Mouse (Mus musculus): ENCODE data around the gene Grik4. TPM values are rescaled to one million over a fixed set of nuclear protein-coding genes. Genes with fewer than 3 reads are reported as not detected.
A peak's percentile ranks its signal among the peaks of the same experiment; 100 is the strongest.

The Grik4 gene
- polyA plus RNA-seq, 1 experiment from 2014 or later, result 0.41 TPM

DNA sequence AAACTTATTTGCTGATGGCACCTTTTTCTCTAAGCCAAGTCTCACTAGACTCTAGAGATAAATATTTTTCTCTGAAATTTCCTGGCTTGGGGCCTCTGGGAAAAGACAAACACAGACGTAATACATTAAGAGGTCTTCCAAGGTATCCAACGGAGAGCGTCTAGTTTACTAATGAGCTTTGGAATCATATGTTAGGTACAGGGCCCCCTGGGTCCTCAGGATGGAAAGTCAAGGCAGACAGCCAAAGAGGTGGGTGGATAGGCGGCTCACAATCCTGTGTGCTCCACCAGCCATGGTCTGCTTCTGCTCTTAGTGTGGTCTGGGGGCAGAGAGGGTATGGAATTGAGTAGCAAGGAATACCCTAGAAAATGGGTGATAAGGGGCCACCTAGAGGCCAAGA is 223.1 kb downstream of the Grik4 start:
- WGBS (ENCODE audit: insufficient replicate concordance), result 75% methylated on average over 4 of the region's 4 CpGs
- H3K9ac ChIP-seq, result no peak overlapping the region
- no peaks in the 10 kb centered on the region for H3K27me3 ChIP-seq
- no peak overlapping the region for H3K4me2 ChIP-seq
- H3K27ac ChIP-seq (replicated peaks), result no peak overlapping the region
- H3K9me3 ChIP-seq (replicated peaks), result no peaks in the 10 kb centered on the region
- no peak for ATAC-seq (ENCODE audit: insufficient read depth)
- no peaks in the 10 kb centered on the region for H3K4me1 ChIP-seq (replicated peaks)
- H3K4me3 ChIP-seq (replicated peaks), result no peak overlapping the region
- no peaks in the 10 kb centered on the region for H3K36me3 ChIP-seq (replicated peaks)

DNA sequence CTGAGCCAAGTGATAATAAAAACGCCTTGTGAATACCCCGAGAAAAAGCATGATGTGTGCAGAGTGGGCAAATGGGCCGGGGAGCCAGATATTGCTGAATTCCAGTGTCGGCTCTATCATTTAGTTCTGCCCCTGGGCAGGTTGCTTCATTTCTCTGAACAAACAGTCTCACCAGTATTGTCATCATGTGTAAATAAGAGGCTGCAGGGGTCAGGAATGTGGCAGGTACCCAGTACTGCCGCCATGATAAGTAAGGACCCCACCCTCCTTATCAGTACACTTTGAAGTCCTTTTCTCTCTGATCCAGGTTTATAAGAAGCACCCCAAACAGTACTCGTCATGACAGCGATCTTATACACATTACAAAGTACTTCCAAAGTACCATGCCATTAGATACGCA is 230.4 kb downstream of the Grik4 start:
- Histone ChIP-seq H3K4me3 (replicated peaks) (no peak overlapping the region), H3K9ac (no peak overlapping the region), H3K27me3 (no peaks in the 10 kb centered on the region), H3K4me2 (no peak overlapping the region), H3K27ac (replicated peaks) (no peak overlapping the region), H3K4me1 (replicated peaks) (peaks cover 6% of the 10 kb centered on the region; the same call in 1 of the 2 replicates), H3K36me3 (replicated peaks) (no peaks in the 10 kb centered on the region), H3K9me3 (replicated peaks) (no peaks in the 10 kb centered on the region)
- 58% methylated on average over 8 of the region's 8 CpGs for WGBS (ENCODE audit: insufficient replicate concordance)
- ATAC-seq (ENCODE audit: insufficient read depth), result 0 out of 2 replicates have a peak, but pooled peaks have one; percentile 40

DNA sequence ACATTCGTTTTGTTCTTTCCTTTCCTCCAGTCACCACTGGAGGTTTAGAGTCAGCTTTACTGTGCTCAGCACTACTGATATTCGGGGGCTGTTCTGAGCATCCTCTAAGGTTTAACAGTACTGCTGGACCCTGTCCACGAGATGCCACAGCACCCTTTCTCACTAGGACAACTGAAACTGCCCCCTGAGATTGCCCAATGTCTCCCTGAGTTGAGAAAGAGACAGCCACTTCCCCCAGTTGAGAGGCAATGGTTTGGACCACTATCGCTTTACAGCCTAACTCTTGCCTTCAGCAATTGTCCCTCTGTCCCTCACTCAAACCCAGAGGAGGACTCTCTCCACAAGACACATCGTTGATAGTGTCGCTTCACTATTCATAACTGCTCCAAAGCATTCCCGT is 238.4 kb downstream of the Grik4 start:
- H3K36me3 ChIP-seq (replicated peaks), result no peaks in the 10 kb centered on the region
- H3K9ac ChIP-seq, result no peak overlapping the region
- no peak overlapping the region for H3K4me2 ChIP-seq
- WGBS (ENCODE audit: insufficient replicate concordance), result 50% methylated on average over 7 of the region's 7 CpGs
- H3K9me3 ChIP-seq (replicated peaks), result no peaks in the 10 kb centered on the region
- no peak overlapping the region for H3K27ac ChIP-seq (replicated peaks)
- ATAC-seq (ENCODE audit: insufficient read depth), result no peak
- no peaks in the 10 kb centered on the region for H3K4me1 ChIP-seq (replicated peaks)
- H3K27me3 ChIP-seq, result no peaks in the 10 kb centered on the region
- no peak overlapping the region for H3K4me3 ChIP-seq (replicated peaks)

DNA sequence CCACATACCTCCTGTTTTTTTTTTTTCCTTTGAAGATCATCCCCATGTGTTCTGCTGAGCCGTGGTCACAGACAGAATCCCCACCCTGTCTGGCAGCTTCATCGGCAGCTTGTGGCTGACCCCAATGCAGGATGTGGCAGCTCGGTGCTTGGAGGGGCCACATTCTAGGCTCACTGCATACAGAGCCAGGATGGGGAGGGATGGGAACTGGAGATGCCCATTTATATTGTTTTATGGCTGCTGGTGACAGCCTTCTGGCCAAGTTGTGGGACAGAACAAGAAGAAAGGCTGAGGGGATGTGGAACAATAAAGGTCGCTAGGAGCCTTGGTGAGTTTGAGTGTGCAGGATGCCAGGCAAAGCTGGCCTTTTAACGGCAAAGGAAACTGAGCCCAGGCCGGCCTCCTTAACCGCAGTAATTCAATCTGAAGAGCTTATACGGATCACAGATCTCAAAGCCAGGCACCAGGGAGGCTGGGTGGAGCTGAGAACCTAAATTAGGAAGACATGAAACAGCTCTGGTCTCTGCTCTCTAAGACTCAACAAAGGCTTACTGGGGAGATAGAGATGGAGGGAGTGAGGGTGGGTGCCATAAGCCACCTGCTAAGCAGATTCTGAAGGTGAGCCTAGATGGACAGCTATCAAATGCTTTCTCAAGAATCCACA is 241.0 kb downstream of the Grik4 start:
- 28% methylated on average over 8 of the region's 8 CpGs for WGBS (ENCODE audit: insufficient replicate concordance)

DNA sequence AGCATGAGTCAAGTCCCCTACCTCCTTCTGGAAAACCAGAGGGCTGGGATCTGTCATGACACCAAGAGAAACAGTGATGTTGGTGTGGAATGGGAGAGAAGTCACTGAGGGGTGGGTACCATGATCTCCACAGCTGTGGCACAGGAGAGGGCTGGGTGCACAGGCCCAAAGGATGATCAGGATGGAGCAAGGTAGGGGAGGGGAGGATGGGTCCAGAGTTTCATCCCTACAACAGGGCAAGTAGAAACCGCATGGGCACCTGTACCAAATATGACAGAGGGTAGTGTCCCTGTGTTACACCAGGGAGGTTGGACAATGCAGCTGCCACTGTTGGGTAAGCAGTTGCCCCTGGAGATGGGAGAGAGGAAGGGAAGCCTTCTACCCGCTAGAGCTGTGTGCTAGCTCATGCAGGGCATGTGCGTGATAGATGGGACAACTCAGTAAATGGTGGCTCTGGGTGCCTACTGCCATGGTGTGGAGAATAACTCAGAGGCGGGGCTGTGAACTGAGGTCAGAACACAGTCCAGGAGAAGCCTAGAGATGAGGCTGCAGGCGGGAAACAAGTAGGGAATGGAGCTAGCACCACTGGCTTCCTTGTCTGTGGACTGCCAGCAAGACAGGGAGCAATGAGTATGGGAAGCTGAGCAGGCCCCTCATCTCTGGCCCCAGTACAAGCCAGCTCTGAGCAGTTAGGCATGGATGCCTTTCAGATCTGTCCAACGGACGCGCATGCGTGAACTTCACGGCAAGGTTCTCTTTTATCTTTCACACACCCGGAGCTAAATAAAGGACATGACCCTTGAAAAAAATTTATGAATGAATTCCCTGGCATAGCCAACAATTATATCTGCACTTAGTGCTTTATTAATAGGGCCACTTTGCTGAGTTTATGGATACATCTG is 241.8 kb downstream of the Grik4 start:
- no peaks in the 10 kb centered on the region for H3K4me1 ChIP-seq (replicated peaks)
- H3K4me2 ChIP-seq, result no peak overlapping the region
- H3K36me3 ChIP-seq (replicated peaks), result no peaks in the 10 kb centered on the region
- H3K4me3 ChIP-seq (replicated peaks), result no peak overlapping the region
- H3K27ac ChIP-seq (replicated peaks), result no peak overlapping the region
- no peaks in the 10 kb centered on the region for H3K9me3 ChIP-seq (replicated peaks)
- H3K9ac ChIP-seq, result no peak overlapping the region
- ATAC-seq (ENCODE audit: insufficient read depth), result no peak
- no peaks in the 10 kb centered on the region for H3K27me3 ChIP-seq
- WGBS (ENCODE audit: insufficient replicate concordance), result 72% methylated on average over 11 of the region's 11 CpGs

More for the DNA sequence above, 241.0 kb downstream of the Grik4 start:
- no peaks in the 10 kb centered on the region for H3K36me3 ChIP-seq (replicated peaks)
- no peaks in the 10 kb centered on the region for H3K9me3 ChIP-seq (replicated peaks)
- H3K4me1 ChIP-seq (replicated peaks), result no peaks in the 10 kb centered on the region
- no peaks in the 10 kb centered on the region for H3K27me3 ChIP-seq
- no peak overlapping the region for H3K4me3 ChIP-seq (replicated peaks)
- no peak overlapping the region for H3K4me2 ChIP-seq
- no peak overlapping the region for H3K9ac ChIP-seq
- no peak overlapping the region for H3K27ac ChIP-seq (replicated peaks)
- ATAC-seq (ENCODE audit: insufficient read depth), result no peak

DNA sequence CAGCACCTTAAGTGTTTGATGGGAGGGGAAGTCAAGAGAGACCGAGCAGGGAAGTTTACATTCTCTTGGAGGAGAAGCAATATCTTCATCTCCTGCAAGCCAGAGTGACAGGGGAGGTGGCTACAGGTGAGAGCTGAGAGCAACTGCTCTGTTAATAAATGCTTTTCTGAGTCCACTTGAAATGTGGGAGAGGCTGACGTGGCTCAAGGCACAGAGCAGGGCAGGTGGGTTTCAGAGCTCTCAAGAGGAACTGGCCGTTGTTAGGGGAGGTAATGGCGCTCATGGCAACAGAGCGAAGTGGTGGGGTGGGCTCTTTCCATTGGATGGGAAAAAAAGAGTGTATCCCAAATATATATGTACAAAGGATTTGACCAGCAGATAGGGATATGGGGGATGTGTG is 242.6 kb downstream of the Grik4 start:
- Histone ChIP-seq H3K4me2 (no peak overlapping the region), H3K36me3 (replicated peaks) (no peaks in the 10 kb centered on the region), H3K9ac (no peak overlapping the region), H3K4me1 (replicated peaks) (no peaks in the 10 kb centered on the region), H3K27me3 (no peaks in the 10 kb centered on the region), H3K4me3 (replicated peaks) (no peak overlapping the region), H3K9me3 (replicated peaks) (no peaks in the 10 kb centered on the region), H3K27ac (replicated peaks) (no peak overlapping the region)
- ATAC-seq (ENCODE audit: insufficient read depth), result no peak
- 53% methylated on average over 5 of the region's 5 CpGs for WGBS (ENCODE audit: insufficient replicate concordance)

DNA sequence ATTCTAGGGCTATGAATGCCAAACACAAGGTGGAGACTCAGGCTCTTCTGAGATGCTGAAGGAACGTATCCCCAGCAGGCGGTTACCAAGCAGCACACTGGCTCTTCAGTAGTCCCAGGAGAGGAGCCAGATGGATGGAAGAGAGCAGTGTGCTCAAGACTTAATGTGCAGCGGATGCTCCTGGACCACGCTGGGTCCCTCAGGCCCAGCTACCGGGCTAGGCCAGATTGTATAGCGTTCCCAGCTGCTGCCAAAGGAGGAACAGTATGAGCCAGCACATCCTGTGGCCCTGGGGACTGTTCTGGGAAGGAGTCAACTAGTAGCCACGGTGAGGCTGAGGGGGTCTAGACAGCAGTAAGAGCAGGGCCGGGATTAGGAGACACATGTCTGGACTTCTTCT is 251.3 kb downstream of the Grik4 start:
- no peak overlapping the region for H3K9ac ChIP-seq
- ATAC-seq (ENCODE audit: insufficient read depth), result no peak

DNA sequence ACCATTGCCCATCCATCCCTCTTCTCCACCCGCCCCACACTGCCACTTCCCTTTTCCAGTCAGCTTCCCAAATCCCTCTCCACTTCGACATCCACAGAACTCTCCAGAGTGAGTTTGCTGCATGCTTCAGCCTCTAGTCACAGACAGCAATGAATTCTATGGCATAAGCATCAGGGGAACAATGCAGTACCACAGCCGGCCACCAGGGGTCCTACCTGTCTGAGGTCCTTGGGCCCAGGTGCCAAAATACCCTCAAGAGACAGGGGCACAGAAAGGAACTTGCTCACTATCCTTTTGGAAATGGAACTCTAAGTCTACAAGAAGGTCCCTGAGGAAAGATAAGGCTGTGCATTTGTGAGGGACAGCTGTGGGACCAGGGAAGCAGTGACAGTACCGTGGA is 256.1 kb downstream of the Grik4 start:
- ATAC-seq (ENCODE audit: insufficient read depth), result no peak
- no peak overlapping the region for H3K4me2 ChIP-seq
- H3K4me1 ChIP-seq (replicated peaks), result no peaks in the 10 kb centered on the region
- H3K9ac ChIP-seq, result no peak overlapping the region
- H3K27ac ChIP-seq (replicated peaks), result no peak overlapping the region
- 23% methylated on average over 4 of the region's 4 CpGs for WGBS (ENCODE audit: insufficient replicate concordance)
- H3K4me3 ChIP-seq (replicated peaks), result no peak overlapping the region
- no peaks in the 10 kb centered on the region for H3K27me3 ChIP-seq
- no peaks in the 10 kb centered on the region for H3K9me3 ChIP-seq (replicated peaks)
- no peaks in the 10 kb centered on the region for H3K36me3 ChIP-seq (replicated peaks)

More for the DNA sequence above, 251.3 kb downstream of the Grik4 start:
- no peaks in the 10 kb centered on the region for H3K36me3 ChIP-seq (replicated peaks)
- H3K4me1 ChIP-seq (replicated peaks), result no peaks in the 10 kb centered on the region
- no peak overlapping the region for H3K4me2 ChIP-seq
- no peaks in the 10 kb centered on the region for H3K9me3 ChIP-seq (replicated peaks)
- H3K27ac ChIP-seq (replicated peaks), result no peak overlapping the region
- WGBS (ENCODE audit: insufficient replicate concordance), result 66% methylated on average over 8 of the region's 8 CpGs
- H3K27me3 ChIP-seq, result no peaks in the 10 kb centered on the region
- H3K4me3 ChIP-seq (replicated peaks), result no peak overlapping the region

DNA sequence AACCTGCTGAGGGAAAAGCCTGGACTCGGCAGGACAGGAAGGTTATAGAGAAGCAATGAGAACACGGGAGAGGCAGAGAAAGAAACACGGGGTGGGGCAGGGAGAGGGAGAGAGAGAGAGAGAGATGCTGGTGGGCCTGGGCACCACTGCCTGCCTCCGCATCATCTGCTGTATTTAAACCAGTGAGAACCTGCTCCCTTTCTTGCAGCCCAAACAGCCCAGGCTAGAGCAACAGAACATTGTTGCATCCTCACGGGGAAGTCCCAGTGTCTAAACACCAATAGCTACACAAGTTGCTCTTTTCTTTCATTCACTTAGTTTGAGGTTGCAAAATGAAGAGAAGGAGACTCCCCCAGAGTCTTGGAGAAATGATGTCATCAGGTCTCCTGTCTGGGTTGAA is 258.2 kb downstream of the Grik4 start:
- no peak overlapping the region for H3K4me3 ChIP-seq (replicated peaks)
- no peak overlapping the region for H3K27ac ChIP-seq (replicated peaks)
- H3K9ac ChIP-seq, result no peak overlapping the region
- no peak for ATAC-seq (ENCODE audit: insufficient read depth)
- 53% methylated on average over 5 of the region's 5 CpGs for WGBS (ENCODE audit: insufficient replicate concordance)
- no peak overlapping the region for H3K4me2 ChIP-seq
- H3K27me3 ChIP-seq, result no peaks in the 10 kb centered on the region
- H3K4me1 ChIP-seq (replicated peaks), result no peaks in the 10 kb centered on the region
- H3K9me3 ChIP-seq (replicated peaks), result no peaks in the 10 kb centered on the region
- H3K36me3 ChIP-seq (replicated peaks), result no peaks in the 10 kb centered on the region

DNA sequence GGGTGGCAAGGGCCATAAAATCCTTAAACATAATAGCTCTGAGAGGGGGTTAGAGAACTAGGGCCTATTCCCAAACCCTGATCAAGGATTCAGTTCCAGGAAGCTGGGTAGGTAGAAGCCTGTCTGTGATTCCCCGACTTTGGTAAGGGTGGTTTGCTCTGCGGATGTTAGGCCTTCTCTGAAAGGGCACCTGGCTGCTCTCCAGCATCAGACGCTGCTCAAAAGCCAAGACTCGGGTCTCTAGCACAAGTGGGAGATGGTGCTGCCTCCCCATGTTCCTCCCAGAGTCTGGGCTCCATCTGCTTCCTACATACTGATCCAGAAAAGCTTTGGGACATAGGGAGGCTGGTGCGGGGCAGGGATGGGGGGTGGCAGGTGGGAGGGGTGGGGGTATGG is 270.3 kb downstream of the Grik4 start:
- no peak overlapping the region for H3K4me2 ChIP-seq

DNA sequence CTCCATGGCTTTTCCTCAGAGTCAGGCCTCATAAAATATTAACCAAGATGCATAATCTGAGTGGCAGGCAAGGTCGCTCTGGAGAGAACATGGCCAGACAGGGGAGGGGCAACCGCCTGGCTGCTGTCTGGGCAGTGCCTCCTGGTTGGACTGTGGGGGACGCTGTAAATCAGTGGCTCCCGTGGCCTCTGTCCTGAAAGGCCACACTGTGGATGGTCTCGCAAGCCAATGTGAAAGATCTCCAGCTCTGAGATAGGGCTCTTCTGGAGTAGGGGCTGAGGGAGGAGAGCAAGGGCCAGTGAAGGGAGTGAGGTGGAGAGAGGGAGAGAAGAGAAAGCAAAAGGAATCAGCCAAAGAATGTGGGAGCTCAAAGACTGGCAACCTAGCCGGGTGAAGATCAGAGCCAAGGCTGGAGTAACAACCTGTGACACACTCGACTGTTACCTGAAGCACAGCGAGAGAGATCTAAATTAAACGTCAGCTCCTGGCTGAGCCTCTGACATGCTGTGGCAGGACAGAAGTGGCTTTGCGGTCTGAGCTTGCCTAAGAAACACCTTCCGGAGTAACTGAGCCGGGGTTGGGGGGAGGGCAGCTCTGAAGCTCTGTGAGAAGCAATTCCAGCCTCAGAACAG is 270.8 kb downstream of the Grik4 start:
- H3K27me3 ChIP-seq, result no peaks in the 10 kb centered on the region
- peak; percentile 74 for ATAC-seq (ENCODE audit: insufficient read depth)

More for the DNA sequence above, 270.3 kb downstream of the Grik4 start:
- no peaks in the 10 kb centered on the region for H3K9me3 ChIP-seq (replicated peaks)
- WGBS (ENCODE audit: insufficient replicate concordance), result 18% methylated on average over 5 of the region's 5 CpGs
- H3K27ac ChIP-seq (replicated peaks), result no peak overlapping the region
- H3K9ac ChIP-seq, result no peak overlapping the region
- H3K4me3 ChIP-seq (replicated peaks), result no peak overlapping the region
- peaks cover 15% of the 10 kb centered on the region for H3K4me1 ChIP-seq (replicated peaks)
- no peaks in the 10 kb centered on the region for H3K36me3 ChIP-seq (replicated peaks)
- no peaks in the 10 kb centered on the region for H3K27me3 ChIP-seq
- ATAC-seq (ENCODE audit: insufficient read depth), result no peak

More for the DNA sequence above, 270.8 kb downstream of the Grik4 start:
- WGBS (ENCODE audit: insufficient replicate concordance), result 10% methylated on average over 12 of the region's 12 CpGs
- peaks cover 15% of the 10 kb centered on the region for H3K4me1 ChIP-seq (replicated peaks)
- no peak overlapping the region for H3K9ac ChIP-seq
- no peak overlapping the region for H3K4me3 ChIP-seq (replicated peaks)
- H3K27ac ChIP-seq (replicated peaks), result peak overlapping the region; percentile 62
- H3K4me2 ChIP-seq, result peak overlapping the region; percentile 30
- H3K36me3 ChIP-seq (replicated peaks), result no peaks in the 10 kb centered on the region
- no peaks in the 10 kb centered on the region for H3K9me3 ChIP-seq (replicated peaks)

All from liver, embryonic 15.5 days (tissue).